ENCODE assay signal across 8 mouse cellular contexts in the genomic region with DNA sequence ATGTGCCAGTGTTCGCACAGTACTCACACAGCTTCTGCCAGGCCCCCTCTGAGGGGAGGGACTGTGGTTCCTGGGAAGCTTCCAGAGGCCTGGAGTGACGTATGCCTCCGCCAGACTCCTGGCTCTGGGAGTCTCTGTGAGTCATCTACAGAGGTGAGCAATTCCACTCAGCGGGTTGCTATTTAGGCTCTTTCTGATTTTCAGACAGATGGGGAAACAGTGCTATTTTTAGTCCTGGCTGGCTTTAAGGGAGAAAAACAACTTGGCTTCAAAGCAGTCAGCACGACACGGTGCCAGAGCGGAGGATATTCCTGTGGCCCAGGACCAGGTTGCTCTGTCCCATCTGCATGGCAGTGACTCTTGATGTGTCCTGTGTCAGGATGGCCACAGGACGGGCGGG. TPM values are rescaled to one million over a fixed set of nuclear protein-coding genes. Genes with fewer than 3 reads are reported as not detected.
A peak's percentile ranks its signal among the peaks of the same experiment; 100 is the strongest.
DNase-seq lines count a peak whose midpoint lies in the region; ATAC-seq and TF ChIP-seq lines count a peak whose summit lies in the region.

No protein-coding gene starts in this region.

- TF ChIP-seq POLR2A in embryonic fibroblast, embryonic 13.5 days (IDR thresholded peaks at IDR 0.05; ENCODE audit: low read depth, low read length), result no peak

- peak; percentile 92 for ATAC-seq in heart, embryonic 14.5 days (ENCODE audit: insufficient number of reproducible peaks, insufficient read depth, low FRiP score, low read depth)
- peak; percentile 75; the same call in 1 of the 2 replicates for ATAC-seq in stomach, embryonic 16.5 days (ENCODE audit: insufficient read depth, low FRiP score)

- peak; percentile 98 for DNase-seq in 3T3-L1 (ENCODE audit: low read depth, low spot score)
- peak; percentile 84 to 88 for DNase-seq in adrenal gland, adult (ENCODE audit: inconsistent age in 2 of 2, low spot score in 1 of 2)
- DNase-seq in left cerebral cortex, postnatal 14 days (ENCODE audit: low spot score in 2 of 2), result peak; percentile 82 to 93
- DNase-seq in thymus, postnatal 36 days, result no peak
- DNase-seq in kidney, adult 8-10 months, result no peak

- no peaks in the 10 kb centered on the region for H3K27me3 ChIP-seq in heart, embryonic 14.5 days (ENCODE audit: control insufficient read depth, insufficient read depth, low read length)
- H3K27me3 ChIP-seq in stomach, embryonic 16.5 days (ENCODE audit: control insufficient read depth, insufficient read depth, low read length), result no peaks in the 10 kb centered on the region

- H3K4me1 ChIP-seq in embryonic fibroblast, embryonic 13.5 days (ENCODE audit: control insufficient read depth, insufficient read depth, low read length), result peaks cover 19% of the 10 kb centered on the region
- peaks cover 18 to 23% of the 10 kb centered on the region in 2 experiments for H3K4me1 ChIP-seq in heart, embryonic 14.5 days (ENCODE audit: control insufficient read depth in 2 of 2, insufficient read depth in 2 of 2, low read length in 2 of 2)
- H3K4me1 ChIP-seq in stomach, embryonic 16.5 days (ENCODE audit: control insufficient read depth, insufficient read depth, low read length), result no peaks in the 10 kb centered on the region

- no peak for TF ChIP-seq CTCF in embryonic fibroblast, embryonic 13.5 days (IDR thresholded peaks at IDR 0.05; ENCODE audit: borderline replicate concordance, insufficient read depth, low read length)

- H3K9me3 ChIP-seq in heart, embryonic 14.5 days (ENCODE audit: control insufficient read depth, low read length), result no peaks in the 10 kb centered on the region
- H3K9me3 ChIP-seq in stomach, embryonic 16.5 days (replicated peaks; ENCODE audit: control insufficient read depth, low read length), result no peaks in the 10 kb centered on the region

- no peak overlapping the region for H3K4me3 ChIP-seq in embryonic fibroblast, embryonic 13.5 days (ENCODE audit: insufficient read depth, low read length)
- H3K4me3 ChIP-seq in heart, embryonic 14.5 days (ENCODE audit: control insufficient read depth in 1 of 2, insufficient read depth in 1 of 2, low read depth in 1 of 2, low read length in 2 of 2), result no peak overlapping the region
- H3K4me3 ChIP-seq in stomach, embryonic 16.5 days (replicated peaks; ENCODE audit: low read length), result no peak overlapping the region

- peak overlapping the region; percentile 4; the same call in 1 of the 2 replicates for H3K27ac ChIP-seq in embryonic fibroblast, embryonic 13.5 days (ENCODE audit: insufficient read depth, low read length)
- peak overlapping the region; percentile 82 to 86 for H3K27ac ChIP-seq in heart, embryonic 14.5 days (replicated peaks in 1 of 2; ENCODE audit: control insufficient read depth in 1 of 2, insufficient read depth in 1 of 2, low read depth in 2 of 2, low read length in 2 of 2)
- H3K27ac ChIP-seq in stomach, embryonic 16.5 days (ENCODE audit: low read length), result no peak overlapping the region

- H3K4me2 ChIP-seq in heart, embryonic 14.5 days (ENCODE audit: low read length), result peak overlapping the region; percentile 30
- H3K4me2 ChIP-seq in stomach, embryonic 16.5 days (ENCODE audit: low read depth, low read length), result no peak overlapping the region

- H3K9ac ChIP-seq in heart, embryonic 14.5 days (ENCODE audit: low read length), result 0 out of 2 replicates have a peak overlapping the region, but pooled peaks have one; percentile 17
- H3K9ac ChIP-seq in stomach, embryonic 16.5 days (ENCODE audit: low read length), result no peak overlapping the region

- intact Hi-C loops in left cerebral cortex, postnatal 14 days (cut with DNase I), result no loop called here

- WGBS in heart, embryonic 14.5 days, result 25% methylated on average over 9 of the region's 9 CpGs
- WGBS in stomach, embryonic 16.5 days, result 74% methylated on average over 9 of the region's 9 CpGs

- H3K36me3 ChIP-seq in heart, embryonic 14.5 days (ENCODE audit: control insufficient read depth, insufficient read depth, low read length), result no peaks in the 10 kb centered on the region; the same call in 1 of the 2 replicates
- no peaks in the 10 kb centered on the region for H3K36me3 ChIP-seq in stomach, embryonic 16.5 days (ENCODE audit: control insufficient read depth, insufficient read depth, low read length)

RNA-seq across cellular contexts. Expression of gene Nup210, which starts 40.4 kb away (rescaled TPM):
- 1.3 TPM in 1 of 2 replicates, not detected in the other for polyA plus RNA-seq in embryonic fibroblast, embryonic 13.5 days (2011; ENCODE audit: insufficient read length, low read depth, missing spikeins)
- 6.3 and 7.1 TPM in 2 replicates for polyA plus RNA-seq in heart, embryonic 14.5 days (2014; fragmentation: Nextera tagmentation; extraction: Ambion mirVana)
- total RNA-seq in left cerebral cortex, postnatal 14 days (2021), result 10 to 100 TPM; 30.0 to 35.0 TPM
- 12.8 and 12.9 TPM in 2 replicates for polyA plus RNA-seq in stomach, embryonic 16.5 days (2015; fragmentation: Nextera tagmentation; extraction: Ambion mirVana)

Comparison
In these comparisons a context has a peak if more than half of its experiments do, and no peak if none do; other contexts are left out.
1. DNase-seq: peak in 3T3-L1 (single experiment), adrenal gland, adult (2 of 2) and left cerebral cortex, postnatal 14 days (2 of 2); none in thymus, postnatal 36 days (0 of 2) and kidney, adult 8-10 months (0 of 2).